Mouse (Mus musculus): ENCODE results near the gene Zfyve28. TPM values are rescaled to one million over a fixed set of nuclear protein-coding genes. Genes with fewer than 3 reads are reported as not detected.

The Zfyve28 gene
- polyA plus RNA-seq, 1 experiment, result 4.5 TPM

DNA sequence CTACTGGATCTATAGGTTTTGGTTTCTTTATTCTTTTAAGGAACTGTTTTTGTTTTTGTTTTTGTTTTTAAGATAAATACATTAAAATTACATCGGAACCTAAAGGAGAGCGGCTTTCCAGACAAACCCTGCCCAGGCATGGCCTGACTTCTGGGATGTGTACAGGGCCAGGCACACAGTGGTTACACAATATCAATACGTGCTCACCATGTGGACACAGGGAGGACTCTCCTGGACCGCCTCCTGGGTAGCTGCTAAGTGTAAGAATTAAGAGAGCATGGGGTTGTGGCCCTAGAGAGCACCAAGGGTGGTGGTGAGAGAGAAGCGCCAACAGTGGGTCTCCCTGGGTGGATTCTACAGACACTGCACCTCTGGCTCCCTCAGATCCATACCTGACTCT is 58.7 kb downstream of the Zfyve28 start:
- 87% methylated on average over 5 of the region's 5 CpGs for WGBS
- TF ChIP-seq POLR2A (IDR thresholded peaks at IDR 0.05; ENCODE audit: borderline replicate concordance, extremely low read depth, low read depth, low read length), result no peak
- no peak for TF ChIP-seq CTCF (IDR thresholded peaks at IDR 0.05; ENCODE audit: insufficient read depth, low read length)
- H3K4me3 ChIP-seq (replicated peaks; ENCODE audit: extremely low read depth, low read depth, low read length), result no peak overlapping the region

DNA sequence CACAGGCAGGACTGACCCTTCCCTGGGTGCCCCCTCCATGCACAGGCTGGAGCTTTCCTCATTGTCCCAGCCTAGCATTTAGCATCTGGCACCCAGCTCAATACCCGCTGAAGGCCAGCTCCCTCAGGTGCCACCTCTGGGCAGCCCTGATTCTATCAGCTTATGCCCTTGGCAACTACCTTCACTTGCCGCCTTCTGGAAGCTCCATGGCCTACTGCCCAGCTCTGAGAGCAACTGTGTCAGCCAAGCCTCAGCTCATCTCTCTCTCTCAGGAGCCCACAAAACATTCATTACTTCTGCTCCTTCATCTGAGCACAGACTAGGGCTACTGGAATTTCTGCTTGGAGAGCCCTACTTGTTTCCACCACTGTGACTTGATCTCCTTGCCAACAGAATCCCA is 62.7 kb downstream of the Zfyve28 start:
- 88% methylated on average over 2 of the region's 2 CpGs for WGBS
- TF ChIP-seq POLR2A (IDR thresholded peaks at IDR 0.05; ENCODE audit: borderline replicate concordance, extremely low read depth, low read depth, low read length), result no peak
- TF ChIP-seq CTCF (IDR thresholded peaks at IDR 0.05; ENCODE audit: insufficient read depth, low read length), result no peak
- H3K4me1 ChIP-seq (ENCODE audit: control insufficient read depth, insufficient read depth, low read length), result no peaks in the 10 kb centered on the region
- no peak overlapping the region for H3K4me3 ChIP-seq (replicated peaks; ENCODE audit: extremely low read depth, low read depth, low read length)
- DNase-seq, result no peak

More for the DNA sequence above, 58.7 kb downstream of the Zfyve28 start:
- peaks cover 3% of the 10 kb centered on the region; the same call in 1 of the 2 replicates for H3K4me1 ChIP-seq (ENCODE audit: control insufficient read depth, insufficient read depth, low read length)
- no peak for DNase-seq

DNA sequence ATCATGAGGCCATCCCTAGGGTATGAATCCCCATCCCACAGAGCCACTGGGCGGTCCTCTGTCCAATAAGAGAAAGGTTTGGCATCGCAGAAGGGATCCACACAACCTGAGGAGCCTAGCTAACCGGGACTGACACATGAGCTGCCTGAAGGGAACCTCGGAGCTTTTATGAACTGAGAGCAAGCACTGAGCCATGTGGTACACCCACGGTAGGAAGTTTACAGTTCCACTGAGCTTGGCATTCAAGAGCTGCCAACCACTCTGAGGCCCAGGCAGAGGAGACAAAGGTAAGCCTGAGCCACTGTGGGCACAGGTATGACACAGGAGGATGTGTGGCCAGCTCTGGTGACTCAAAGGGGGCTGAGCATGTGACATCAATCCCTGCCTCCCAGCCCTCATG is 63.7 kb downstream of the Zfyve28 start:
- TF ChIP-seq POLR2A (IDR thresholded peaks at IDR 0.05; ENCODE audit: borderline replicate concordance, extremely low read depth, low read depth, low read length) (no peak), CTCF (IDR thresholded peaks at IDR 0.05; ENCODE audit: insufficient read depth, low read length) (no peak)
- Histone ChIP-seq H3K4me1 (ENCODE audit: control insufficient read depth, insufficient read depth, low read length) (no peaks in the 10 kb centered on the region), H3K4me3 (replicated peaks; ENCODE audit: extremely low read depth, low read depth, low read length) (no peak overlapping the region)
- WGBS, result 75% methylated on average over 5 of the region's 5 CpGs
- DNase-seq, result no peak

DNA sequence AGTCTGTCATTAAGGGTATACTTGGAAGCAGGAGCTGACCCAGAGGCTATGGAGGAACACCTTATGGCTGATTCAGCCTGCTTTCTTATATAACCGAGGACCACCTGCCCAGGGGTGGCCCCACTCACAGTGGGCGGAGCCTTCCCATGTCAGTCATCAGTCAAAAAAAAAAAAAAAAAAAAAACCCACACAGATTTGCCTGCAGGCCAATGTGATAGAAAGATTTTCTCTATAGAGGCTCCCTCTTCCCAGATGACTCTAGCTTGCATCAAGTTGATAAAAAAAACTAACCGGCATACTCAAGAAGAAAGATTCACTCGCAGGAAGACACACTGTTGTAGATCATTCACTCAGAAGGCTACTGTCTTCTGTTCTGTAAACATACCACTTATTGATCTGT is 68.2 kb downstream of the Zfyve28 start:
- Histone ChIP-seq H3K4me3 (replicated peaks; ENCODE audit: extremely low read depth, low read depth, low read length) (no peak overlapping the region), H3K4me1 (ENCODE audit: control insufficient read depth, insufficient read depth, low read length) (no peaks in the 10 kb centered on the region)
- no peak for DNase-seq
- WGBS, result 76% methylated on average over 4 of the region's 4 CpGs
- TF ChIP-seq POLR2A (IDR thresholded peaks at IDR 0.05; ENCODE audit: borderline replicate concordance, extremely low read depth, low read depth, low read length) (no peak), CTCF (IDR thresholded peaks at IDR 0.05; ENCODE audit: insufficient read depth, low read length) (no peak)

DNA sequence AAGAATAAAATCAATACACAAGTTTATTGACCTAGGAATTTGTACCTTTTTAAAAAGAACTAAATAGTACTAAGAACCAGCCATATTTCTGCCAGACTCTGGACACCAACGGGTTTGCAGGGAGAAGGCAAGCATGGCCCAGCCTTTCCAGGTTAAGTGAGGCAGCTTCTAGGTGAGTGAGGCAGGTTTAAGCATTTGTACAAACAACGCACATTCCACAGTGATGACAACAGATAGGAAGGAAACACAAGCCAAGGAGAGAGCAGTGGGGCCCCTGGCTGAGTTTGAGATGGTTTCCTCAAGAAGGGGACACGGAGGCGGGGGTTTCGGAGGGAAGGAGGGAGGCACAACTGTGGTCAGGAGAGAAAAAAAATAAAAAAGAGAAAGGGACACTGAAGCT is 69.6 kb downstream of the Zfyve28 start:
- DNase-seq, result no peak
- 38% methylated on average over 5 of the region's 5 CpGs for WGBS

DNA sequence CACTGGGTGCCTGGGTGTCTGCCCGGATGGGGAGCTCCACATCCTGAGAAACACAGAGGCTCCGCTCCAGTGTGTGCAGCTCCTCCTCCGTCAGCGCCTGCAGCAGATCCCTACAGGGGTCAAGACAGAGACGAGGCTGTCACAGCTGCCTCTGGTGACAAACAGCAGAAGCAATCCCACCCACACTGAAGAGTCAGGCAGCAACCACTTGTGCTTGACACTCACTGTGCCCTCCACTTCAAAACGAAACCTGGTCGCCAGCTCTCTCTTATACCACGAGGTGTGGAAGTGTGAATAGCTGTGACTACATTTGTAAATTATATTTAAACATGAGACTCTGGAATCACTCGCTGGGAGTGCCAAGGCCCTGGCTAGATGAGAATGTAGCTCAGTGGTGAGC is 70.5 kb downstream of the Zfyve28 start:
- no peaks in the 10 kb centered on the region for H3K4me1 ChIP-seq (ENCODE audit: control insufficient read depth, insufficient read depth, low read length)
- TF ChIP-seq CTCF (IDR thresholded peaks at IDR 0.05; ENCODE audit: insufficient read depth, low read length) (no peak), POLR2A (IDR thresholded peaks at IDR 0.05; ENCODE audit: borderline replicate concordance, extremely low read depth, low read depth, low read length) (no peak)
- no peak overlapping the region for H3K4me3 ChIP-seq (replicated peaks; ENCODE audit: extremely low read depth, low read depth, low read length)
- DNase-seq, result no peak
- WGBS, result 44% methylated on average over 9 of the region's 9 CpGs

More for the DNA sequence above, 69.6 kb downstream of the Zfyve28 start:
- no peaks in the 10 kb centered on the region for H3K4me1 ChIP-seq (ENCODE audit: control insufficient read depth, insufficient read depth, low read length)
- H3K4me3 ChIP-seq (replicated peaks; ENCODE audit: extremely low read depth, low read depth, low read length), result no peak overlapping the region
- TF ChIP-seq POLR2A (IDR thresholded peaks at IDR 0.05; ENCODE audit: borderline replicate concordance, extremely low read depth, low read depth, low read length), result no peak
- no peak for TF ChIP-seq CTCF (IDR thresholded peaks at IDR 0.05; ENCODE audit: insufficient read depth, low read length)

DNA sequence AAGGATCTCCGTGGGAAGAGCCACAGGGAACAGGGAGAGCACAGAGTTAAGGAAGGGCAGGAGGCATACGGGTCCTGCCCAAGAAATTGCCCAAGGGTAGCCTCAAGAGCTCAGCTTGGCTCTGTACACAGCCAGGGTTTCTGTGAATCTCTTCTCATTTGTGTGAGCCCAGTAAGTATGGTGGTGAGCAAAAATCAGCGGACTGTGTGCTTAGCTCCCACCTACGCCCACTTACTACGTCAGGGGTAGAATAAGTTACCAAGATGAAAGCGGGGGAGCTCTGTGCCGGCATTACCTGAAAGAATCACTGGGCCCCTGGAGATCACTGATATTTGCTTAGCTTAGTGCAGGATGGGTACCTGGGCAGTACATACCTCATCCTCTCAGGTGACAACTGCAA is 72.2 kb downstream of the Zfyve28 start:
- no peak for DNase-seq
- Histone ChIP-seq H3K4me3 (replicated peaks; ENCODE audit: extremely low read depth, low read depth, low read length) (no peak overlapping the region), H3K4me1 (ENCODE audit: control insufficient read depth, insufficient read depth, low read length) (no peaks in the 10 kb centered on the region)
- TF ChIP-seq CTCF (IDR thresholded peaks at IDR 0.05; ENCODE audit: insufficient read depth, low read length) (no peak), POLR2A (IDR thresholded peaks at IDR 0.05; ENCODE audit: borderline replicate concordance, extremely low read depth, low read depth, low read length) (no peak)
- WGBS, result 81% methylated on average over 7 of the region's 7 CpGs

DNA sequence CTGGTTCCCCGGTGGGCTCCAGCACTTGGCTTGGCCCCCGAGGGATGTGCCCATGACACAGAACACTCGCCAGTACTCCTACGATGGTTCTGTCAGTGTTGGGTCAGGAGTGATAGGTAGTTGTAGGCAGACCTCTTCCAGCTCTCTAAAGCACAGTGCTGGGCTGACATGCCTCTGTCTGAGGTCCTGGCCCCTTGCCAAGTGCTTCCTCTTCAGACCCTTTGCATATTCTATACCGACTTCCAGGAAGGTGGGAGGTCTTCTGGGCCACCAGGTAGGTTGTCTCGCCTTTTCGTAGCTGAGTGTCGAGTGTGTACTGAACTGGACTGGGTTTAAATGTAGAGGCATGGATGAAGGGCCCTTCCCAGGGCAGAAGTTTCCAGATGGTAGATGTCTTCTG is 74.6 kb downstream of the Zfyve28 start:
- no peak for DNase-seq
- Histone ChIP-seq H3K4me3 (replicated peaks; ENCODE audit: extremely low read depth, low read depth, low read length) (no peak overlapping the region), H3K4me1 (ENCODE audit: control insufficient read depth, insufficient read depth, low read length) (no peaks in the 10 kb centered on the region)
- no peak for TF ChIP-seq CTCF (IDR thresholded peaks at IDR 0.05; ENCODE audit: insufficient read depth, low read length)
- TF ChIP-seq POLR2A (IDR thresholded peaks at IDR 0.05; ENCODE audit: borderline replicate concordance, extremely low read depth, low read depth, low read length), result no peak
- WGBS, result 48% methylated on average over 8 of the region's 8 CpGs

DNA sequence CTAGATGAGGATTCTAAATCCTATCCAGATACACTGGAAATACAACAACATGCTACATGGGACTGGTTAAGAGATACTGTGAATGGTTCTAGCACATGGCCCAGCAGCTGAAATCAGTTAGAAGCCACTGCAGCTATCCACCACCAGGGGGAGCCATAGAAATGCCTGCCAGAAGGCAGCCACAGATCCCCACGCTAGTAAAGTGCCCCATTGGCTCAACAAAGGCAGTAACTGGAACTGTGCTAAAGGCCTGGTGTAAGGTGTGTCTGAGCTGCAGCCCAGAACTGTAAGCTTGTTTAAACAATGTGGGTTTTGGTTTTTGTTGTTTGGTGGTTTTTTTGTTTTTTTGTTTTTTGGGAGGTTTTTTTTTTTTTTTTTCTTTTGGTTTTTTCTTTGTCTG is 78.0 kb downstream of the Zfyve28 start:
- DNase-seq, result peak; percentile 64
- 3% methylated on average over 1 of the region's 1 CpGs for WGBS
- Histone ChIP-seq H3K4me1 (ENCODE audit: control insufficient read depth, insufficient read depth, low read length) (no peaks in the 10 kb centered on the region), H3K4me3 (replicated peaks; ENCODE audit: extremely low read depth, low read depth, low read length) (no peak overlapping the region)
- TF ChIP-seq CTCF (IDR thresholded peaks at IDR 0.05; ENCODE audit: insufficient read depth, low read length) (peak; percentile 96), POLR2A (IDR thresholded peaks at IDR 0.05; ENCODE audit: borderline replicate concordance, extremely low read depth, low read depth, low read length) (no peak)

DNA sequence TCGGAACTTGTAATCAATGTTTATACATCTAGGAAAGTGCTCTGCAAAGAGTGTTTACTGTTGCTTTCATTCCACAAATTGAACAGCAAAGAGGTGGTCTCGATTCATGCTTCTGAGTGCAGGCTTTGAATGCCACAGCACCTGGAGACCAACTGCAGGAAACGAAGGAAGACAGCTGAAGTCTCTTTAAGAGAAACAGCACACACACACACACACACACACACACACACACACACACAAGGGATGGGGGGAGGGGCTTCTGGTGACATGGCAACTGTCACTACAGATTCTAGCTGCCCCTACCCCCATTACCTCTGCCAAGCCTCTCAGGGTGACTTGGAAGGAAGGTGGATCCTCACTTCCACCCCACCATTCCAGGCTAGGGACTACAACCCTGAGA is 80.7 kb downstream of the Zfyve28 start:
- DNase-seq, result no peak
- no peak for TF ChIP-seq POLR2A (IDR thresholded peaks at IDR 0.05; ENCODE audit: borderline replicate concordance, extremely low read depth, low read depth, low read length)
- no peak for TF ChIP-seq CTCF (IDR thresholded peaks at IDR 0.05; ENCODE audit: insufficient read depth, low read length)
- 30% methylated on average over 3 of the region's 3 CpGs for WGBS
- Histone ChIP-seq H3K4me1 (ENCODE audit: control insufficient read depth, insufficient read depth, low read length) (no peaks in the 10 kb centered on the region), H3K4me3 (replicated peaks; ENCODE audit: extremely low read depth, low read depth, low read length) (no peak overlapping the region)

All from lung, adult 2 months (tissue).